Mouse (Mus musculus): ENCODE results near the gene Oma1. TPM values are rescaled to one million over a fixed set of nuclear protein-coding genes. Genes with fewer than 3 reads are reported as not detected.

The Oma1 gene
- polyA plus RNA-seq, 1 experiment from 2014 or later, result 15.1 TPM

DNA sequence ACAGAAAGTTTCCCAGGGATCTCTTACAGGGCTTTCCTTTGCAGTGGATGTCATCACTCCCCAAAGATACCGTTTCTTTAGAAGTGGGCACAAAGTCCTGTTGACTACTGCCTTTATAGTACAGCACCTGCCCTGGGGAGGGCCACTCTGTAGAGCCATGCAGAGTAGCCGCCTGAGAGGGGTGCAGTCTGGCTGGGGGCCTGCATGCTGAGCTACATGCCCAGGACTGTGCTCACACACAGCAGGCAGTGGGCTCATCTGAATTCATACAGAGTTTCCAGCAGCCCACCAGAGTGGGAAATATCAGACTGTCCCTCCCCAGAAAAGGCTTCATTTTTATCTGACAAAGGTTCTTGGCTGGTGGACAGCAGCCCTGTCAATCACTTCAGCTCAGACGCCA lies 73.7 kb downstream of the Oma1 start:
- Histone ChIP-seq H3K27me3 (ENCODE audit: control insufficient read depth, insufficient read depth, low read length) (no peaks in the 10 kb centered on the region), H3K4me3 (ENCODE audit: low read depth, low read length) (no peak overlapping the region), H3K4me2 (no peak overlapping the region), H3K36me3 (ENCODE audit: control insufficient read depth, insufficient read depth, low read length) (no peaks in the 10 kb centered on the region), H3K27ac (ENCODE audit: low read depth, low read length) (no peak overlapping the region), H3K9ac (ENCODE audit: low read length) (no peak overlapping the region), H3K4me1 (ENCODE audit: control insufficient read depth, insufficient read depth, low read length) (no peaks in the 10 kb centered on the region), H3K9me3 (ENCODE audit: control insufficient read depth, low read length) (no peaks in the 10 kb centered on the region)
- ATAC-seq (ENCODE audit: low FRiP score) (no peak), DNase-seq (ENCODE audit: low spot score, missing footprints) (no peak)
- WGBS, result 65% methylated on average over 3 of the region's 3 CpGs

GRCm38 (mm10) chr4:103388530-103389178 lies 75.0 kb downstream of the Oma1 start:
- H3K9me3 ChIP-seq (ENCODE audit: control insufficient read depth, low read length), result no peaks in the 10 kb centered on the region
- H3K4me2 ChIP-seq, result no peak overlapping the region
- H3K4me3 ChIP-seq (ENCODE audit: low read depth, low read length), result no peak overlapping the region
- WGBS, result 78% methylated on average over 8 of the region's 8 CpGs
- ATAC-seq (ENCODE audit: low FRiP score) (no peak), DNase-seq (ENCODE audit: low spot score, missing footprints) (no peak)
- H3K9ac ChIP-seq (ENCODE audit: low read length), result no peak overlapping the region
- H3K36me3 ChIP-seq (ENCODE audit: control insufficient read depth, insufficient read depth, low read length), result no peaks in the 10 kb centered on the region
- no peaks in the 10 kb centered on the region for H3K27me3 ChIP-seq (ENCODE audit: control insufficient read depth, insufficient read depth, low read length)
- no peak overlapping the region for H3K27ac ChIP-seq (ENCODE audit: low read depth, low read length)
- H3K4me1 ChIP-seq (ENCODE audit: control insufficient read depth, insufficient read depth, low read length), result no peaks in the 10 kb centered on the region

GRCm38 (mm10) chr4:103389583-103389982 lies 76.0 kb downstream of the Oma1 start:
- Histone ChIP-seq H3K4me1 (ENCODE audit: control insufficient read depth, insufficient read depth, low read length) (no peaks in the 10 kb centered on the region), H3K9ac (ENCODE audit: low read length) (no peak overlapping the region), H3K27ac (ENCODE audit: low read depth, low read length) (no peak overlapping the region), H3K36me3 (ENCODE audit: control insufficient read depth, insufficient read depth, low read length) (no peaks in the 10 kb centered on the region), H3K9me3 (ENCODE audit: control insufficient read depth, low read length) (no peaks in the 10 kb centered on the region), H3K4me3 (ENCODE audit: low read depth, low read length) (no peak overlapping the region), H3K27me3 (ENCODE audit: control insufficient read depth, insufficient read depth, low read length) (no peaks in the 10 kb centered on the region), H3K4me2 (no peak overlapping the region)
- ATAC-seq (ENCODE audit: low FRiP score), result no peak
- 31% methylated on average over 3 of the region's 3 CpGs for WGBS
- peak; percentile 83 for DNase-seq (ENCODE audit: low spot score, missing footprints)

- DNase-seq (ENCODE audit: low spot score, missing footprints) (no peak), ATAC-seq (ENCODE audit: low FRiP score) (no peak)
- H3K9ac ChIP-seq (ENCODE audit: low read length), result no peak overlapping the region
- no peak overlapping the region for H3K4me3 ChIP-seq (ENCODE audit: low read depth, low read length)
- no peaks in the 10 kb centered on the region for H3K4me1 ChIP-seq (ENCODE audit: control insufficient read depth, insufficient read depth, low read length)
- H3K27ac ChIP-seq (ENCODE audit: low read depth, low read length), result no peak overlapping the region
- H3K9me3 ChIP-seq (ENCODE audit: control insufficient read depth, low read length), result no peaks in the 10 kb centered on the region
- WGBS, result 82% methylated on average over 2 of the region's 2 CpGs
- H3K36me3 ChIP-seq (ENCODE audit: control insufficient read depth, insufficient read depth, low read length), result no peaks in the 10 kb centered on the region
- no peak overlapping the region for H3K4me2 ChIP-seq
- H3K27me3 ChIP-seq (ENCODE audit: control insufficient read depth, insufficient read depth, low read length), result no peaks in the 10 kb centered on the region
These were observed 76.9 kb downstream of the Oma1 start for GRCm38 (mm10) chr4:103390499-103390898.

- Histone ChIP-seq H3K9ac (ENCODE audit: low read length) (no peak overlapping the region), H3K4me2 (no peak overlapping the region), H3K27me3 (ENCODE audit: control insufficient read depth, insufficient read depth, low read length) (no peaks in the 10 kb centered on the region), H3K4me1 (ENCODE audit: control insufficient read depth, insufficient read depth, low read length) (no peaks in the 10 kb centered on the region), H3K27ac (ENCODE audit: low read depth, low read length) (no peak overlapping the region), H3K36me3 (ENCODE audit: control insufficient read depth, insufficient read depth, low read length) (no peaks in the 10 kb centered on the region), H3K9me3 (ENCODE audit: control insufficient read depth, low read length) (no peaks in the 10 kb centered on the region), H3K4me3 (ENCODE audit: low read depth, low read length) (no peak overlapping the region)
- DNase-seq (ENCODE audit: low spot score, missing footprints), result no peak
- WGBS, result 83% methylated on average over 4 of the region's 4 CpGs
- no peak for ATAC-seq (ENCODE audit: low FRiP score)
These were observed 81.5 kb downstream of the Oma1 start for GRCm38 (mm10) chr4:103395066-103395465.

DNA sequence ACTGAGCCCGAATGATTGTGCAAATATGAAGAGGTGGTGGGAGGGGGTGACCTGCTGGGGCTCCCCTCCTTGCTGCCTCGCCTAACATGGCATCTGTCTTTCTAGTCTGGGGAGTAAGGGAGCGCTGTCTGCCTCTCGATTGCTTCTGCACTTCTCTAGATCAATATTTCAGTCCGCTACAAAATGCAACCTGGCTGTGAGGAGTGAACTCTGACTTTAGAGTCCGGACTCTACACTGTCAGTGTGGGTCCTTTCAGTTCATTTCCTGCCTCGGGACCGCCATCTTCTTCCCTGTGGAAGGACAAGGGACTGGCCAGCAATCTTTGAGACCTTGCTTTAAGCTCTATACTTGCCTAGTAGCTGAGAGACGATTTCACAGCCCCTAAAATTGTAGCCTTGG lies 82.3 kb downstream of the Oma1 start:
- H3K36me3 ChIP-seq (ENCODE audit: control insufficient read depth, insufficient read depth, low read length), result no peaks in the 10 kb centered on the region
- ATAC-seq (ENCODE audit: low FRiP score) (no peak), DNase-seq (ENCODE audit: low spot score, missing footprints) (no peak)
- H3K27me3 ChIP-seq (ENCODE audit: control insufficient read depth, insufficient read depth, low read length), result no peaks in the 10 kb centered on the region
- no peak overlapping the region for H3K27ac ChIP-seq (ENCODE audit: low read depth, low read length)
- no peak overlapping the region for H3K4me2 ChIP-seq
- H3K9ac ChIP-seq (ENCODE audit: low read length), result no peak overlapping the region
- no peaks in the 10 kb centered on the region for H3K9me3 ChIP-seq (ENCODE audit: control insufficient read depth, low read length)
- 79% methylated on average over 9 of the region's 9 CpGs for WGBS
- H3K4me3 ChIP-seq (ENCODE audit: low read depth, low read length), result no peak overlapping the region
- no peaks in the 10 kb centered on the region for H3K4me1 ChIP-seq (ENCODE audit: control insufficient read depth, insufficient read depth, low read length)

GRCm38 (mm10) chr4:103396876-103397275 lies 83.3 kb downstream of the Oma1 start:
- H3K9me3 ChIP-seq (ENCODE audit: control insufficient read depth, low read length), result no peaks in the 10 kb centered on the region
- H3K27ac ChIP-seq (ENCODE audit: low read depth, low read length), result no peak overlapping the region
- WGBS, result 88% methylated on average over 4 of the region's 4 CpGs
- H3K4me3 ChIP-seq (ENCODE audit: low read depth, low read length), result no peak overlapping the region
- ATAC-seq (ENCODE audit: low FRiP score) (no peak), DNase-seq (ENCODE audit: low spot score, missing footprints) (no peak)
- H3K4me2 ChIP-seq, result no peak overlapping the region
- no peak overlapping the region for H3K9ac ChIP-seq (ENCODE audit: low read length)
- H3K36me3 ChIP-seq (ENCODE audit: control insufficient read depth, insufficient read depth, low read length), result no peaks in the 10 kb centered on the region
- H3K27me3 ChIP-seq (ENCODE audit: control insufficient read depth, insufficient read depth, low read length), result no peaks in the 10 kb centered on the region
- H3K4me1 ChIP-seq (ENCODE audit: control insufficient read depth, insufficient read depth, low read length), result no peaks in the 10 kb centered on the region

GRCm38 (mm10) chr4:103402581-103402980 lies 89.0 kb downstream of the Oma1 start:
- no peaks in the 10 kb centered on the region for H3K9me3 ChIP-seq (ENCODE audit: control insufficient read depth, low read length)
- H3K4me3 ChIP-seq (ENCODE audit: low read depth, low read length), result no peak overlapping the region
- no peaks in the 10 kb centered on the region for H3K27me3 ChIP-seq (ENCODE audit: control insufficient read depth, insufficient read depth, low read length)
- H3K36me3 ChIP-seq (ENCODE audit: control insufficient read depth, insufficient read depth, low read length), result no peaks in the 10 kb centered on the region
- H3K4me1 ChIP-seq (ENCODE audit: control insufficient read depth, insufficient read depth, low read length), result no peaks in the 10 kb centered on the region
- 83% methylated on average over 4 of the region's 4 CpGs for WGBS
- no peak overlapping the region for H3K27ac ChIP-seq (ENCODE audit: low read depth, low read length)
- no peak overlapping the region for H3K9ac ChIP-seq (ENCODE audit: low read length)
- no peak overlapping the region for H3K4me2 ChIP-seq
- no peak for DNase-seq (ENCODE audit: low spot score, missing footprints)
- ATAC-seq (ENCODE audit: low FRiP score), result no peak

GRCm38 (mm10) chr4:103405321-103405720 lies 91.7 kb downstream of the Oma1 start:
- Histone ChIP-seq H3K9ac (ENCODE audit: low read length) (no peak overlapping the region), H3K4me2 (no peak overlapping the region), H3K9me3 (ENCODE audit: control insufficient read depth, low read length) (no peaks in the 10 kb centered on the region), H3K36me3 (ENCODE audit: control insufficient read depth, insufficient read depth, low read length) (no peaks in the 10 kb centered on the region), H3K4me1 (ENCODE audit: control insufficient read depth, insufficient read depth, low read length) (no peaks in the 10 kb centered on the region), H3K27ac (ENCODE audit: low read depth, low read length) (no peak overlapping the region), H3K27me3 (ENCODE audit: control insufficient read depth, insufficient read depth, low read length) (no peaks in the 10 kb centered on the region), H3K4me3 (ENCODE audit: low read depth, low read length) (no peak overlapping the region)
- 81% methylated on average over 3 of the region's 3 CpGs for WGBS
- DNase-seq (ENCODE audit: low spot score, missing footprints) (no peak), ATAC-seq (ENCODE audit: low FRiP score) (no peak)
